Mouse (Mus musculus) liver, adult 2 months (tissue): ENCODE measurements around the gene Scaf11. TPM values are rescaled to one million over a fixed set of nuclear protein-coding genes. Genes with fewer than 3 reads are reported as not detected.

Experiments used
- DNase-seq: peaks from one replicate; pipeline ENCODE4 v3.0.0-alpha.2; 2011; ENCODE audit warnings: low read depth, low spot score; ENCODE audit errors: extremely low read depth
- H3K27ac ChIP-seq: fragments of 200-500 bp; replicated peaks from 2 replicates; pipeline ENCODE4 v1.5.1; 2012; ENCODE audit warnings: low read depth, mild to moderate bottlenecking, control low read depth, inconsistent platforms, low read length; ENCODE audit not compliant: insufficient read depth
- H3K27me3 ChIP-seq: fragments of 200-500 bp; 2 replicates; pipeline ENCODE4 v1.6.1; 2012; ENCODE audit warnings: mild to moderate bottlenecking, moderate library complexity, low read length, inconsistent platforms; ENCODE audit not compliant: control insufficient read depth, insufficient read depth
- H3K36me3 ChIP-seq: fragments of 200-500 bp; 2 replicates; pipeline ENCODE4 v1.6.1; 2012; ENCODE audit warnings: low read length, inconsistent platforms; ENCODE audit not compliant: control insufficient read depth, insufficient read depth
- H3K4me1 ChIP-seq: fragments of 200-500 bp; 2 replicates; pipeline ENCODE4 v1.6.1; 2011; ENCODE audit warnings: low read length; ENCODE audit not compliant: control insufficient read depth, insufficient read depth
- H3K4me3 ChIP-seq: fragments of 200-500 bp; 2 replicates; pipeline ENCODE4 v1.5.1; 2011; ENCODE audit warnings: low read depth, mild to moderate bottlenecking, control low read depth, low read length, moderate library complexity; ENCODE audit not compliant: insufficient read depth
- H3K79me2 ChIP-seq: fragments of 200-500 bp; 2 replicates; pipeline ENCODE4 v1.6.1; 2012; ENCODE audit warnings: inconsistent platforms, mild to moderate bottlenecking, low read length, moderate library complexity; ENCODE audit not compliant: control insufficient read depth, insufficient read depth
- H3K9ac ChIP-seq: fragments of 200-500 bp; 2 replicates; pipeline ENCODE4 v1.6.1; 2012; ENCODE audit warnings: low read depth, mild to moderate bottlenecking, control low read depth, inconsistent platforms, low read length
- CTCF ChIP-seq: fragments of 200-500 bp; IDR thresholded peaks from 2 replicates; pipeline ENCODE4 v1.5.1; 2011; ENCODE audit warnings: low read depth, low read length, control low read depth
- POLR2A ChIP-seq: fragments of 200-500 bp; IDR thresholded peaks from 2 replicates; pipeline ENCODE4 v1.6.1; 2011; ENCODE audit warnings: low read length, control low read depth; ENCODE audit not compliant: insufficient read depth; ENCODE audit errors: extremely low read depth
- WGBS: fragments of 180-500 bp; shearing (Covaris S2); methylation state at CpG from one replicate; pipeline ENCODE4 v1.1.7; 2018; 5-methylcytosine and 5-hydroxymethylcytosine counted together
- polyA plus RNA-seq: library from polyadenylated mRNA; depleted of rRNA; stranded (reverse); fragments of >200 nt; gene quantifications from 2 replicates; pipeline ENCODE4 v1.2.3, GENCODE M21; 2012
- total RNA-seq: library from RNA; depleted of rRNA; stranded (reverse); fragments of >200 nt; gene quantifications from 2 replicates; pipeline ENCODE4 v1.2.3, GENCODE M21; 2014

Scaf11 gene
- total and polyA plus RNA-seq, 2 experiments = 12.1 to 29.2 TPM

- TF ChIP-seq POLR2A (no peak), CTCF (no peak)
- 95% methylated on average over 2 of the region's 2 CpGs for WGBS
- Histone ChIP-seq H3K36me3 (no peaks in the 10 kb centered on the region), H3K79me2 (no peaks in the 10 kb centered on the region), H3K9ac (no peak overlapping the region), H3K27me3 (no peaks in the 10 kb centered on the region), H3K4me3 (no peak overlapping the region), H3K4me1 (no peaks in the 10 kb centered on the region), H3K27ac (no peak overlapping the region)
- DNase-seq = no peak
Measured at GRCm38 (mm10) chr15:96468316-96468715, 7.7 kb upstream of the Scaf11 start.

GRCm38 (mm10) chr15:96467844-96468243 lies 7.2 kb upstream of the Scaf11 start:
- Histone ChIP-seq H3K9ac (no peak overlapping the region), H3K4me3 (no peak overlapping the region), H3K79me2 (no peaks in the 10 kb centered on the region), H3K36me3 (no peaks in the 10 kb centered on the region), H3K4me1 (no peaks in the 10 kb centered on the region), H3K27ac (no peak overlapping the region), H3K27me3 (no peaks in the 10 kb centered on the region)
- 85% methylated on average over 5 of the region's 5 CpGs for WGBS
- TF ChIP-seq POLR2A (no peak), CTCF (no peak)
- DNase-seq = no peak

- peaks cover 2% of the 10 kb centered on the region; the same call in 1 of the 2 replicates for H3K4me1 ChIP-seq
- H3K36me3 ChIP-seq = no peaks in the 10 kb centered on the region
- WGBS = 77% methylated on average over 13 of the region's 13 CpGs
- no peak overlapping the region for H3K4me3 ChIP-seq
- H3K27me3 ChIP-seq = no peaks in the 10 kb centered on the region
- H3K27ac ChIP-seq = no peak overlapping the region
- TF ChIP-seq CTCF (no peak), POLR2A (no peak)
- no peak overlapping the region for H3K9ac ChIP-seq
- DNase-seq = no peak
- no peaks in the 10 kb centered on the region for H3K79me2 ChIP-seq
Measured at GRCm38 (mm10) chr15:96466362-96466903, 5.8 kb upstream of the Scaf11 start.

- no peak overlapping the region for H3K4me3 ChIP-seq
- no peak overlapping the region for H3K9ac ChIP-seq
- H3K27me3 ChIP-seq = no peaks in the 10 kb centered on the region
- no peak overlapping the region for H3K27ac ChIP-seq
- H3K36me3 ChIP-seq = no peaks in the 10 kb centered on the region
- no peak for TF ChIP-seq CTCF
- no peak for TF ChIP-seq POLR2A
- peaks cover 2% of the 10 kb centered on the region; the same call in 1 of the 2 replicates for H3K4me1 ChIP-seq
- 91% methylated on average over 11 of the region's 11 CpGs for WGBS
- DNase-seq = no peak
- H3K79me2 ChIP-seq = no peaks in the 10 kb centered on the region
Measured at GRCm38 (mm10) chr15:96465076-96465475, 4.4 kb upstream of the Scaf11 start.

- 98% methylated on average over 15 of the region's 15 CpGs for WGBS
- peaks cover 4% of the 10 kb centered on the region; the same call in 1 of the 2 replicates for H3K4me1 ChIP-seq
- H3K27me3 ChIP-seq = no peaks in the 10 kb centered on the region
- DNase-seq = no peak
- TF ChIP-seq CTCF (no peak), POLR2A (no peak)
- no peaks in the 10 kb centered on the region; the same call in 1 of the 2 replicates for H3K79me2 ChIP-seq
- no peak overlapping the region for H3K27ac ChIP-seq
- H3K36me3 ChIP-seq = no peaks in the 10 kb centered on the region
- no peak overlapping the region for H3K9ac ChIP-seq
- no peak overlapping the region for H3K4me3 ChIP-seq
Measured at GRCm38 (mm10) chr15:96463821-96464220, 3.2 kb upstream of the Scaf11 start.

GRCm38 (mm10) chr15:96462611-96463010 lies 2.0 kb upstream of the Scaf11 start:
- Histone ChIP-seq H3K79me2 (peaks cover 8% of the 10 kb centered on the region; the same call in 1 of the 2 replicates), H3K4me3 (no peak overlapping the region), H3K9ac (no peak overlapping the region), H3K27ac (no peak overlapping the region), H3K36me3 (no peaks in the 10 kb centered on the region), H3K27me3 (no peaks in the 10 kb centered on the region), H3K4me1 (peaks cover 8% of the 10 kb centered on the region)
- WGBS = 68% methylated on average over 3 of the region's 3 CpGs
- TF ChIP-seq CTCF (no peak), POLR2A (no peak)
- no peak for DNase-seq
